Mouse (Mus musculus): ENCODE results near the gene Gsto1. TPM values are rescaled to one million over a fixed set of nuclear protein-coding genes. Genes with fewer than 3 reads are reported as not detected.

Gene Gsto1
- total RNA-seq (2014; rRNA removed) (120 and 187 TPM in 2 replicates), polyA plus RNA-seq (2015; fragmentation: Nextera tagmentation; extraction: Ambion mirVana) (166 and 184 TPM in 2 replicates)

DNA sequence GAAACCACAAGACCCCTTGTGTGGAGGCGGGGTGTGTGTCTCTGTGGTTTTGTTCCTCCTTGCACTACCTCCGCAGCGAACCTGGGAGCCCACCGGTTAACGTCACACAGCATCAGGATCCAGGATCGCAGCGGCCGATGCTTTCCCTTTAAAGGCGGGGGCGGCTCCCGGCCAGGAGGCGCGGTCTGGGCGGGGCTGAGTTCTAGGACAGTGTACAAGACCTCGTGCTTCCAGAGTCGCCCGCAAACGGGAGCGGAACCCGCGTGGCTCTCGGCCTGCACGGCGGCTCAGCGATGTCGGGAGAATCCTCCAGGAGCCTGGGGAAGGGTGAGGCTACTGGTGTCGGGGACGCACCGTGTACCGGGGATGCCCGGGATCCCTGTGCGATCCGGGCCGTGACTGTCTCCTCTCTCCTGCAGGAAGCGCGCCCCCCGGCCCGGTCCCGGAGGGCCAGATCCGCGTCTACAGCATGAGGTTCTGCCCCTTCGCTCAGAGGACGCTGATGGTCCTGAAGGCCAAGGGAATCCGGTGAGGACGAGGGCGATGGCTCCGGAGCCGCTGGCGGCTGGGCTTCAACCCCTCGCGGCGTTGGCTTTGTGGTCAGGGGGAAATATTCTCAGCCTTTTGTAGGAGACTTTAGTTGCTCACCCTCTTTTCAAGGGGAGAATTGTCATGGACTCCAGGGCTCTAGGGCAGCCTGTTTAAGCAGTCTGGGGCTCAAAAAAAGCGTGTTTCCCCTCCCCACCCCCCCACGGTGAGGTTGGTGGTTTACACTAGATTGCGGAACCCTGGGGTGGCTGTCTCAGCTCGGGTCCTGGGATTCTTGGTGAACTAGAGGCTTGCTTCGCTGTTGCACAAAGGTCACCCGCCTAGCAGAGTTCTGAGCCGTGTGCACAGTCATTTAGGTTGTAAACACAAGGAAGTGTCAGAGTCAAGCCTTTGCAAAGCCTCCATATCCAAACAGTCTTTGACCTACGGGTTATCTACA is at the start of gene Gsto1:
Gsto1 (plus strand) TSS at position 175 of the 988 bp plus-strand sequence.
- under 1% methylated on average over 59 of the region's 60 CpGs for WGBS
- H3K27me3 ChIP-seq (ENCODE audit: insufficient read depth, low read length), result no peaks in the 10 kb centered on the region
- H3K4me1 ChIP-seq (ENCODE audit: insufficient read depth), result 0 out of 2 replicates have a peak, but pooled peaks cover 3% of the 10 kb centered on the region
- H3K4me3 ChIP-seq (ENCODE audit: low read depth, low read length), result peak within 1 kb of the TSS; percentile 76
- ATAC-seq (peak; percentile 96), DNase-seq (peak; percentile 88)
- no peak for TF ChIP-seq CTCF (IDR thresholded peaks at IDR 0.05; ENCODE audit: low read depth)
- H3K27ac ChIP-seq (ENCODE audit: low read depth, low read length), result peak within 1 kb of the TSS; percentile 66
- H3K9me3 ChIP-seq (ENCODE audit: low read length), result no peaks in the 10 kb centered on the region
- H3K36me3 ChIP-seq (ENCODE audit: insufficient read depth), result peaks cover 13% of the 10 kb centered on the region; the same call in 1 of the 2 replicates
- H3K9ac ChIP-seq, result peak within 1 kb of the TSS; percentile 77
- peak within 1 kb of the TSS; percentile 87 for H3K4me2 ChIP-seq (ENCODE audit: low read depth)

DNA sequence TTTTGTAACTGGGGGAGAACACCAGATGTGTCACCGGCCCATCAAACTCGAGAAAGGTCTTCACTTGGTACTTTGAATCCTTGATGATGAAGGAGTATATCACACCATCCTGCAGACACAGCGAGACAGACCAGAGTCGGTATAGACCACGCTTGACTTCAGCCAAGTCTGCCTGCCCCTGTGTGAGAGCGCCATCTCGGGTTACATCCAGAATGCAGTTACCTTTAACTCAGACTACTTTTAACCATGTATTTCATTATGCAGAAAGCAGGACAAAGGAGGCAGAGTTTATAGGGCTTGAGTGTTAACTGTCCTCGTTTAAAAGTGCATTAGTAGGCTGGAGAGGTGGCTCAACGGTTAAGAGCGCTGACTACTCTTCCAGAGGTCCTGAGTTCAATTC is 42.7 kb upstream of the Gsto1 start:
- no peaks in the 10 kb centered on the region for H3K27me3 ChIP-seq (ENCODE audit: insufficient read depth, low read length)
- no peak overlapping the region for H3K27ac ChIP-seq (ENCODE audit: low read depth, low read length)
- no peak overlapping the region for H3K4me2 ChIP-seq (ENCODE audit: low read depth)
- TF ChIP-seq CTCF (IDR thresholded peaks at IDR 0.05; ENCODE audit: low read depth), result no peak
- H3K9me3 ChIP-seq (ENCODE audit: low read length), result no peaks in the 10 kb centered on the region
- H3K4me3 ChIP-seq (ENCODE audit: low read depth, low read length), result no peak overlapping the region
- H3K36me3 ChIP-seq (ENCODE audit: insufficient read depth), result no peaks in the 10 kb centered on the region
- WGBS, result 80% methylated on average over 10 of the region's 10 CpGs
- DNase-seq (no peak), ATAC-seq (no peak)
- H3K9ac ChIP-seq, result no peak overlapping the region
- no peaks in the 10 kb centered on the region for H3K4me1 ChIP-seq (ENCODE audit: insufficient read depth)

DNA sequence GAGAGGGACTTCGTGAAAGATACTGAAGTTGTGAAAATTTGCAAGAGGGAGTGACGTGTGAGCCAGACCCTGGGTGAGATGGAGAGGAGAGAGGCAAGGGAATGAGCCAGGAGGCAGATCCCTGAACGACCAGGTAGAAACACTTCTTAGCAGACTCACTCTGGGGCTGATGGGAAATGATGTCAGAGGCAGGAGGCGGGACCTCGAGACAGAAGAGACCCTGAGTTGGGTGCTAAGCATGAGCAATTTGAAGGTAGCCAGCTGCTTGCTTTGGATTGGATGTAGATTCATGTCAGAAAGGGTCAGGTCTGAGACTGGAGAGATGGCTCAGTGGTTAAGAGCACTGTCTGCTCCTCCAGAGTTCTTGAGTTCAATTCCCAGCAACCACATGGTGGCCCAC is 40.0 kb upstream of the Gsto1 start:
- Histone ChIP-seq H3K36me3 (ENCODE audit: insufficient read depth) (no peaks in the 10 kb centered on the region), H3K9me3 (ENCODE audit: low read length) (no peaks in the 10 kb centered on the region), H3K4me2 (ENCODE audit: low read depth) (no peak overlapping the region), H3K27me3 (ENCODE audit: insufficient read depth, low read length) (no peaks in the 10 kb centered on the region), H3K27ac (ENCODE audit: low read depth, low read length) (no peak overlapping the region), H3K4me3 (ENCODE audit: low read depth, low read length) (no peak overlapping the region), H3K4me1 (ENCODE audit: insufficient read depth) (no peaks in the 10 kb centered on the region), H3K9ac (no peak overlapping the region)
- DNase-seq (no peak), ATAC-seq (no peak)
- no peak for TF ChIP-seq CTCF (IDR thresholded peaks at IDR 0.05; ENCODE audit: low read depth)
- 91% methylated on average over 5 of the region's 5 CpGs for WGBS

DNA sequence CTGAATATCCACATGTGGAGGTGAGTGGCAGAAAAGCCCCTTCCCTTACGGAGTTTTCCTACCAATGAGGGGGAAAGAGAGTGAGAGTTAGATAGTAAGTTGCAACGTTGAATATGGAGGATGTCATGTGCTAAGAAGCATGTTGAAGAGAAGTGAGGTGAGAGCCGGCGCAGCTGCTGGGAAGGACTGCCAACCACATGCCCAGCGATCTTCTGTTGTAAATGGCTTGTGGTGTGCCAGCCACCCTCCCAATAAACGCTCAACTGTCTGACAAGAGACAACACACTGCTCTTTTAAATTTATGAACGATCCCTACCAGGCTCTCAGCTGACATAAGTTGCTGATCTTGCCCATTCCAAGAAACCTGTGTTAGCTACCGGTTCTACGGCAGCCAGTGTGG is 37.1 kb upstream of the Gsto1 start:
- DNase-seq (peak; percentile 73), ATAC-seq (peak; percentile 82)
- TF ChIP-seq CTCF (IDR thresholded peaks at IDR 0.05; ENCODE audit: low read depth), result no peak
- no peak overlapping the region for H3K4me2 ChIP-seq (ENCODE audit: low read depth)
- H3K36me3 ChIP-seq (ENCODE audit: insufficient read depth), result no peaks in the 10 kb centered on the region
- H3K4me3 ChIP-seq (ENCODE audit: low read depth, low read length), result no peak overlapping the region
- peak overlapping the region; percentile 41; the same call in 1 of the 2 replicates for H3K27ac ChIP-seq (ENCODE audit: low read depth, low read length)
- H3K4me1 ChIP-seq (ENCODE audit: insufficient read depth), result no peaks in the 10 kb centered on the region
- no peak overlapping the region for H3K9ac ChIP-seq
- H3K9me3 ChIP-seq (ENCODE audit: low read length), result no peaks in the 10 kb centered on the region
- WGBS, result 54% methylated on average over 9 of the region's 9 CpGs
- H3K27me3 ChIP-seq (ENCODE audit: insufficient read depth, low read length), result no peaks in the 10 kb centered on the region

DNA sequence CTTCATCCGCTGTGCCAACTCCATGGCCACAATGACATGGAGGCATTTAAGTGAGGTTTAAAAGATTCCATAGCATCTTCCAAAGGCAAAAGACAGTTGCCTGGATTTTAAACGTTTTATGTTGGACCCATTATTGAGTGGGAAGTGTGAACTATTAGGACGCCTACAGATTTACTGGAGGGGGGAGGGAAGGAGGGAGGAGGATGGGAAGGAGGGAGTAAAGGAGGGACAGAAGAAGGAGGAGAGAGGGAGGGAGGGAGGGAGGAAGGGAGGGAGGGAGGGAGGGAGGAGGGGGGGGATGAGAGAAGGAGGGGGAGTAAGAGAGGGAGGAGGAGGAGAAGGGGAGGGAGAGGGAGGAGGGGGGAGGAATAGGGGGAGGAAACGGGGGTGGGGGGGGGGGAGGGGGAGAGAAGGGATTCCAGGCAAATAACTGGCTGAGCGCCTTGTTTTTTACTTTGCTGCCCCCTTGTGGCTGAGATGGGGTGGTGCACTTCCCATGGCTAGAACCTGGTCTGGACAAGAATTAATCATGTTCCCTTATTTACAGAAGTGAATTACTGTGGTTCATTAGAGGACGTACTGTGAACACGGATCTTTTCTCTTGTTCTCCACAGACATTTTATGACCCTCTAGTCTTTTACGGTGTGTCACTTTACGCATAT is 33.8 kb upstream of the Gsto1 start:
- Histone ChIP-seq H3K36me3 (ENCODE audit: insufficient read depth) (no peaks in the 10 kb centered on the region), H3K27ac (ENCODE audit: low read depth, low read length) (no peak overlapping the region), H3K9ac (no peak overlapping the region), H3K27me3 (ENCODE audit: insufficient read depth, low read length) (no peaks in the 10 kb centered on the region), H3K4me1 (ENCODE audit: insufficient read depth) (no peaks in the 10 kb centered on the region), H3K9me3 (ENCODE audit: low read length) (no peaks in the 10 kb centered on the region), H3K4me2 (ENCODE audit: low read depth) (no peak overlapping the region), H3K4me3 (ENCODE audit: low read depth, low read length) (no peak overlapping the region)
- WGBS, result 19% methylated on average over 8 of the region's 9 CpGs
- DNase-seq, result peak; percentile 90
- peak; percentile 42; the same call in 1 of the 2 replicates for ATAC-seq
- peak; percentile 84 for TF ChIP-seq CTCF (IDR thresholded peaks at IDR 0.05; ENCODE audit: low read depth)

DNA sequence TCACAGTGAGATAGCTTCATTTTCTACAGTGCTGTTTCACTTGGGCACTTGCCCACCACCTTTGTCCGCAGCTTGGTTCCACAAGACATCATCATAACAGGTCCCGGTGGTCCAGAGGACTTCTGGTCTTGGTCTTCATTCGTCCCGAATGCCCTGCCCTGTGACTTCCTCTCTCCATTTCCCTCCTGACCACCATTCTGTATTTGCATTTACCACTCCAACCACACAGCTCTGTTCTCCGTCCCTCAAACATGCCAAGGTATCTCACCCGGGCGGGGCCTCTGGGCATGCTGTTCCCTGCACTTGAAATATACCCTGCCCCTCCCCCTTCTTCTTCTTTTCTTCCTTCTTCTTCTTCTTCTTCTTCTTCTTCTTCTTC is 33.3 kb upstream of the Gsto1 start:
- no peaks in the 10 kb centered on the region for H3K36me3 ChIP-seq (ENCODE audit: insufficient read depth)
- no peak overlapping the region for H3K4me3 ChIP-seq (ENCODE audit: low read depth, low read length)
- H3K27ac ChIP-seq (ENCODE audit: low read depth, low read length), result no peak overlapping the region
- no peak for DNase-seq
- no peak overlapping the region for H3K9ac ChIP-seq
- H3K4me1 ChIP-seq (ENCODE audit: insufficient read depth), result no peaks in the 10 kb centered on the region
- H3K4me2 ChIP-seq (ENCODE audit: low read depth), result no peak overlapping the region
- 64% methylated on average over 7 of the region's 7 CpGs for WGBS
- H3K9me3 ChIP-seq (ENCODE audit: low read length), result no peaks in the 10 kb centered on the region
- TF ChIP-seq CTCF (IDR thresholded peaks at IDR 0.05; ENCODE audit: low read depth), result no peak
- ATAC-seq, result no peak
- H3K27me3 ChIP-seq (ENCODE audit: insufficient read depth, low read length), result no peaks in the 10 kb centered on the region
